Mouse (Mus musculus) stomach, embryonic 14.5 days (tissue): ENCODE data around the gene Wrb. TPM values are rescaled to one million over a fixed set of nuclear protein-coding genes. Genes with fewer than 3 reads are reported as not detected.

Experiments
- ATAC-seq: fragments of 200-750 bp; cut with Nextera tagmentation; 2 replicates; pipeline ENCODE4 v1.8.0; 2017; ENCODE audit warnings: low read depth, moderate TSS enrichment; ENCODE audit not compliant: insufficient number of reproducible peaks, insufficient read depth, low FRiP score
- H3K27ac ChIP-seq: fragments of 300-500 bp; sonication (generic); 2 replicates; pipeline ENCODE4 v1.5.1; 2014; ENCODE audit warnings: mild to moderate bottlenecking, low read length, moderate library complexity, mixed read lengths
- H3K27me3 ChIP-seq: fragments of 300-500 bp; sonication (generic); 2 replicates; pipeline ENCODE4 v1.6.1; 2014; ENCODE audit warnings: low read length, control low read depth, mixed read lengths; ENCODE audit not compliant: control insufficient read depth, insufficient read depth
- H3K36me3 ChIP-seq: fragments of 300-500 bp; sonication (generic); 2 replicates; pipeline ENCODE4 v1.6.1; 2014; ENCODE audit warnings: mild to moderate bottlenecking, control low read depth, low read length, moderate library complexity, mixed read lengths; ENCODE audit not compliant: control insufficient read depth, insufficient read depth
- H3K4me1 ChIP-seq: fragments of 300-500 bp; sonication (generic); 2 replicates; pipeline ENCODE4 v1.6.1; 2014; ENCODE audit warnings: low read length, control low read depth, mixed read lengths; ENCODE audit not compliant: control insufficient read depth, insufficient read depth
- H3K4me2 ChIP-seq: fragments of 300-500 bp; sonication (generic); replicated peaks from 2 replicates; pipeline ENCODE4 v1.6.1; 2014; ENCODE audit warnings: low read depth, low read length, control low read depth
- H3K4me3 ChIP-seq: fragments of 300-500 bp; sonication (generic); 2 replicates; pipeline ENCODE4 v1.5.1; 2014; ENCODE audit warnings: low read depth, low read length, control low read depth
- H3K9ac ChIP-seq: fragments of 300-500 bp; sonication (generic); replicated peaks from 2 replicates; pipeline ENCODE4 v1.6.1; 2014; ENCODE audit warnings: low read depth, mild to moderate bottlenecking, control low read depth, low read length, moderate library complexity, mixed read lengths
- H3K9me3 ChIP-seq: fragments of 300-500 bp; sonication (generic); 2 replicates; pipeline ENCODE4 v1.6.1; 2016; ENCODE audit warnings: low read depth, low read length, control low read depth; ENCODE audit not compliant: control insufficient read depth
- WGBS: fragments of 180-500 bp; shearing (Covaris S2); extraction: QIAGEN DNeasy Blood & Tissue Kit; methylation state at CpG from one replicate; pipeline ENCODE4 v1.1.7; 2014; 5-methylcytosine and 5-hydroxymethylcytosine counted together
- polyA plus RNA-seq: library from polyadenylated mRNA; unstranded; fragments of >200 nt; fragmentation: Nextera tagmentation; extraction: Ambion mirVana; gene quantifications from 2 replicates; pipeline ENCODE4 v1.2.1, GENCODE M21; 2014

Wrb gene
- polyA plus RNA-seq, 1 experiment from 2014 or later: 77.2 TPM

GRCm38 (mm10) chr16:96149311-96149710 is 4.1 kb downstream of the Wrb start:
- H3K27ac ChIP-seq: peak overlapping the region; percentile 77
- H3K9ac ChIP-seq: no peak overlapping the region
- no peak overlapping the region for H3K4me3 ChIP-seq
- H3K27me3 ChIP-seq: no peaks in the 10 kb centered on the region
- no peak for ATAC-seq
- H3K9me3 ChIP-seq: no peaks in the 10 kb centered on the region
- WGBS: 51% methylated on average over 9 of the region's 9 CpGs
- H3K4me2 ChIP-seq: no peak overlapping the region
- H3K4me1 ChIP-seq: peaks cover 14% of the 10 kb centered on the region; the same call in 1 of the 2 replicates
- peaks cover 3% of the 10 kb centered on the region; the same call in 1 of the 2 replicates for H3K36me3 ChIP-seq

GRCm38 (mm10) chr16:96150995-96151394 is 5.8 kb downstream of the Wrb start:
- Histone ChIP-seq H3K9ac (no peak overlapping the region), H3K9me3 (no peaks in the 10 kb centered on the region), H3K36me3 (peaks cover 7% of the 10 kb centered on the region; the same call in 1 of the 2 replicates), H3K4me1 (peaks cover 14% of the 10 kb centered on the region; the same call in 1 of the 2 replicates), H3K4me3 (no peak overlapping the region), H3K27me3 (no peaks in the 10 kb centered on the region), H3K4me2 (no peak overlapping the region), H3K27ac (no peak overlapping the region)
- 57% methylated on average over 4 of the region's 4 CpGs for WGBS
- no peak for ATAC-seq

GRCm38 (mm10) chr16:96151551-96151950 is 6.3 kb downstream of the Wrb start:
- H3K9ac ChIP-seq: no peak overlapping the region
- no peak overlapping the region for H3K4me2 ChIP-seq
- ATAC-seq: peak; percentile 38
- H3K9me3 ChIP-seq: no peaks in the 10 kb centered on the region
- H3K27me3 ChIP-seq: no peaks in the 10 kb centered on the region
- no peak overlapping the region for H3K4me3 ChIP-seq
- H3K4me1 ChIP-seq: peaks cover 8% of the 10 kb centered on the region; the same call in 1 of the 2 replicates
- no peak overlapping the region for H3K27ac ChIP-seq
- 25% methylated on average over 9 of the region's 9 CpGs for WGBS
- H3K36me3 ChIP-seq: peaks cover 7% of the 10 kb centered on the region; the same call in 1 of the 2 replicates

- H3K4me1 ChIP-seq: peaks cover 10% of the 10 kb centered on the region
- no peak overlapping the region for H3K4me3 ChIP-seq
- no peaks in the 10 kb centered on the region for H3K27me3 ChIP-seq
- no peak for ATAC-seq
- peaks cover 7% of the 10 kb centered on the region; the same call in 1 of the 2 replicates for H3K36me3 ChIP-seq
- WGBS: 94% methylated on average over 2 of the region's 2 CpGs
- no peak overlapping the region for H3K4me2 ChIP-seq
- H3K9me3 ChIP-seq: no peaks in the 10 kb centered on the region
- H3K27ac ChIP-seq: no peak overlapping the region
- H3K9ac ChIP-seq: no peak overlapping the region
These were observed 9.3 kb downstream of the Wrb start for GRCm38 (mm10) chr16:96154476-96154875.

DNA sequence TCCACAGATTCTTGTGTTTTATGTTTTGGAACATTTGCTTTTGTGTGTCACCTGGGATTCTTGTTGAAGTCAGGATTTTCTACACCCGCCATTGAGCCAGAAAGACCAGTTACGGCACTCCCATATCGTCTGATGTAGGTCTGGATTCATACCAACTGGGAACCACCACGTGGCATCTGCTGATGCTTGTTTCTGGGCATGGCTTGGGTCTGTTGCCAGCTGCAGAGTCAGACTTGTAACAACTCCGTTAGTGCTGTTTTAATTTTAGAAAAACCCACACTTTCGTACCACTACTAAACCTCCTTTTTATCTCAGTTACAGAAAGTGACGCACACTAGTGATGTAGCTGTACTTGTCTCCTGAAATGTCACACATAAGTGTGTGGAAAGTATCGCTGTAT is 10.8 kb downstream of the Wrb start:
- Histone ChIP-seq H3K27ac (no peak overlapping the region), H3K4me3 (no peak overlapping the region), H3K4me1 (peaks cover 9% of the 10 kb centered on the region; the same call in 1 of the 2 replicates), H3K9ac (no peak overlapping the region), H3K36me3 (peaks cover 7% of the 10 kb centered on the region; the same call in 1 of the 2 replicates), H3K9me3 (no peaks in the 10 kb centered on the region), H3K27me3 (no peaks in the 10 kb centered on the region), H3K4me2 (no peak overlapping the region)
- ATAC-seq: no peak
- 85% methylated on average over 8 of the region's 8 CpGs for WGBS

DNA sequence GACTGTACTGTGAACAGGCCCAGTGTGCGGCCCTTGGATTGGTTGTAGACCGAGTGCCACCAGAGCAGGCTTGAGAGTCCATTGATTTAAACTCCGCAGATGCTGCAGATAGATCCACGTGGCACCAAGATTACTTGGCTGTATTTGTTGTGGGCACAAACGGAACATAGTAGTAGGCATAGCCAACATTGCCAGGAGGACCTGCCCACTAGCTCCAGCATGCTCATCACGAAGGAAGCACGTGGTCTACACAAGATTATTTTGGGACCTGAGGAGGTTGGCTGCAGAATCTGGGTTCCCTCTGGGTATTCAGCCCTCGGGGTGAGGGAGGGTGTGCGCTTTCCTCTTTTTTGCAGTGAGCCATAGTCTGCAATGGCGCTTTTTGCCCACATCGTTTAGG is 12.0 kb downstream of the Wrb start:
- H3K4me2 ChIP-seq: no peak overlapping the region
- 92% methylated on average over 11 of the region's 11 CpGs for WGBS

GRCm38 (mm10) chr16:96158511-96159080 is 13.4 kb downstream of the Wrb start:
- peak overlapping the region; percentile 49 for H3K4me3 ChIP-seq
- peak overlapping the region; percentile 96 for H3K4me2 ChIP-seq
- H3K9ac ChIP-seq: peak overlapping the region; percentile 89
- peak overlapping the region; percentile 69; the same call in 1 of the 2 replicates for H3K27ac ChIP-seq
- no peaks in the 10 kb centered on the region for H3K9me3 ChIP-seq
- no peaks in the 10 kb centered on the region for H3K27me3 ChIP-seq
- no peak for ATAC-seq
- peaks cover 9% of the 10 kb centered on the region; the same call in 1 of the 2 replicates for H3K4me1 ChIP-seq
- 60% methylated on average over 12 of the region's 12 CpGs for WGBS
- peaks cover 7% of the 10 kb centered on the region; the same call in 1 of the 2 replicates for H3K36me3 ChIP-seq

More for the DNA sequence above, 12.0 kb downstream of the Wrb start:
- Histone ChIP-seq H3K4me1 (peaks cover 9% of the 10 kb centered on the region; the same call in 1 of the 2 replicates), H3K4me3 (no peak overlapping the region), H3K27me3 (no peaks in the 10 kb centered on the region), H3K27ac (no peak overlapping the region), H3K9ac (no peak overlapping the region), H3K36me3 (peaks cover 7% of the 10 kb centered on the region; the same call in 1 of the 2 replicates), H3K9me3 (no peaks in the 10 kb centered on the region)
- no peak for ATAC-seq

- Histone ChIP-seq H3K36me3 (peaks cover 4% of the 10 kb centered on the region; the same call in 1 of the 2 replicates), H3K4me2 (peak overlapping the region; percentile 96), H3K27ac (peak overlapping the region; percentile 69; the same call in 1 of the 2 replicates), H3K27me3 (no peaks in the 10 kb centered on the region), H3K4me1 (peaks cover 9% of the 10 kb centered on the region; the same call in 1 of the 2 replicates), H3K9me3 (no peaks in the 10 kb centered on the region), H3K4me3 (peak overlapping the region; percentile 49), H3K9ac (peak overlapping the region; percentile 89)
- under 1% methylated on average over 63 of the region's 67 CpGs for WGBS
- peak; percentile 73 for ATAC-seq
These were observed 14.0 kb downstream of the Wrb start for GRCm38 (mm10) chr16:96159091-96159731.
